Mouse (Mus musculus) embryonic facial prominence, embryonic 11.5 days (tissue): ENCODE data around the gene Lima1. TPM values are rescaled to one million over a fixed set of nuclear protein-coding genes. Genes with fewer than 3 reads are reported as not detected.

Experiments
- ATAC-seq: fragments of 200-750 bp; cut with Nextera tagmentation; replicated peaks from 2 replicates; pipeline ENCODE4 v1.8.0; 2017; ENCODE audit warnings: low read depth; ENCODE audit not compliant: insufficient number of reproducible peaks, low FRiP score, low TSS enrichment
- DNase-seq: peaks from one replicate; pipeline ENCODE4 v3.0.0-alpha.2; 2015; ENCODE audit warnings: low spot score
- H3K27ac ChIP-seq: fragments of 300-500 bp; sonication (generic); replicated peaks from 2 replicates; pipeline ENCODE4 v1.5.1; 2014; ENCODE audit warnings: mild to moderate bottlenecking, low read depth, low read length, control low read depth
- H3K27me3 ChIP-seq: fragments of 300-500 bp; sonication (generic); 2 replicates; pipeline ENCODE4 v1.6.1; 2014; ENCODE audit warnings: mild to moderate bottlenecking, low read length, moderate library complexity, mixed read lengths; ENCODE audit not compliant: control insufficient read depth, insufficient read depth
- H3K36me3 ChIP-seq: fragments of 300-500 bp; sonication (generic); replicated peaks from 2 replicates; pipeline ENCODE4 v1.6.1; 2014; ENCODE audit warnings: low read depth, mild to moderate bottlenecking, low read length, moderate library complexity, mixed read lengths; ENCODE audit not compliant: control insufficient read depth, insufficient read depth
- H3K4me1 ChIP-seq: fragments of 300-500 bp; sonication (generic); 2 replicates; pipeline ENCODE4 v1.6.1; 2014; ENCODE audit warnings: low read length, mixed read lengths; ENCODE audit not compliant: control insufficient read depth, insufficient read depth
- H3K4me2 ChIP-seq: fragments of 300-500 bp; sonication (generic); 2 replicates; pipeline ENCODE4 v1.6.1; 2014; ENCODE audit warnings: low read depth, mild to moderate bottlenecking, control low read depth, low read length, moderate library complexity
- H3K4me3 ChIP-seq: fragments of 300-500 bp; sonication (generic); 2 replicates; pipeline ENCODE4 v1.5.1; 2014; ENCODE audit warnings: low read depth, low read length, control low read depth
- H3K9ac ChIP-seq: fragments of 300-500 bp; sonication (generic); replicated peaks from 2 replicates; pipeline ENCODE4 v1.6.1; 2014; ENCODE audit warnings: mild to moderate bottlenecking, control low read depth, low read length
- H3K9me3 ChIP-seq: fragments of 300-500 bp; sonication (generic); replicated peaks from 2 replicates; pipeline ENCODE4 v1.6.1; 2016; ENCODE audit warnings: mild to moderate bottlenecking, low read length, inconsistent platforms, mixed read lengths; ENCODE audit not compliant: control insufficient read depth
- WGBS: fragments of 180-500 bp; shearing (Covaris S2); extraction: QIAGEN DNeasy Blood & Tissue Kit; methylation state at CpG from one replicate; pipeline ENCODE4 v1.1.7; 2014; 5-methylcytosine and 5-hydroxymethylcytosine counted together
- polyA plus RNA-seq: library from polyadenylated mRNA; unstranded; fragments of >200 nt; fragmentation: Nextera tagmentation; extraction: Ambion mirVana; gene quantifications from 2 replicates; pipeline ENCODE4 v1.2.1, GENCODE M21; 2014

Gene Lima1
- polyA plus RNA-seq, 1 experiment from 2014 or later, result 80.8 TPM

DNA sequence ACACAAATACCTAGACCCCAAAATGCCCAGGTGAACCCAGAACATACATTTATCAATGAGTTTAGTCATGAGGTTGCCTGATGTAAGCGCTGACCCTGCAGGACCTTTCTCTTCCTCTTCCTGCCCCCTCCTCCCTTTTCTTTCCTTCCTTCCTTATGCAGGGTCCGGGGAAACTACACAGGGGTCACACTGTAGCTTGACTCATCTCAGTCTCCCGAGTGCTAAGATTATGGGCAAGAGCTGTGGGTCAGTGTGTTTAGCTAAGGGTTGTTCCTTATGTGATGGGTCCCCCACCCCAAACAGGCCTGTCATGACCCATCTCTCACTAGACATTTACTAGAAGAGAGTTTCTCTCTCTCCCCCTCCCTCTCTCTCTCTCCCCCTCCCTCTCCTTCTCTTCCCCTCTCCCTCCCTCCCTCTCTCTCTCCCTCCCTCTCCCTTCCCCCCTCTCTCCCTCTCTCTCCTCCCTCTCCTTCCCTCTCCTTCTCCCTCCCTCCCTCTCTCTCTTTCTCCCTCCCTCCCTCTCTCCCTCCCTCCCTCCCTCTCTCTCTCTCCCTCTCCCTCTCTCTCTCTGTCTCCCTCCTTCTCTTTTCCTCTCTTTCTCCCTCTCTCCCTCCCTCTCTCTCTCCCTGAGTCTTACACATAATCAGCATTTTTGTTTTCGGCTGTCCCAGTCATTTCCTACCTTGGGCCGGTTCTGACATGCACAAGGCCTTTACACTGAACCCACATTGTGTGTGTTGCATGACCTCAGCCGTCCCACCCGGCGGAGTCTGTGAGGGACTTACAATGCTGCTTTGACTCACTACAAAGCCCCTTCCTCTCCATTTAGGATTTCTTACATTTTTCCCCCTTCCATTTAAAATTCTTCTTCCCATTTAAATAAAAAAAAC is 57.7 kb downstream of the Lima1 start:
- ATAC-seq (no peak), DNase-seq (peak; percentile 67)
- WGBS, result 10% methylated on average over 8 of the region's 8 CpGs
- H3K4me1 ChIP-seq, result no peaks in the 10 kb centered on the region
- peaks cover 3% of the 10 kb centered on the region for H3K36me3 ChIP-seq
- H3K27ac ChIP-seq, result peak overlapping the region; percentile 97
- peak overlapping the region; percentile 53 for H3K9ac ChIP-seq
- peak overlapping the region; percentile 55 for H3K4me2 ChIP-seq
- 0 out of 2 replicates have a peak, but pooled peaks cover 2% of the 10 kb centered on the region for H3K9me3 ChIP-seq
- H3K27me3 ChIP-seq, result no peaks in the 10 kb centered on the region
- peak overlapping the region; percentile 64 for H3K4me3 ChIP-seq

GRCm38 (mm10) chr15:99815999-99816398 is 59.3 kb downstream of the Lima1 start:
- whole genome bisulfite sequencing, result 94% methylated on average over 4 of the region's 4 CpGs
- ATAC-seq (no peak), DNase-seq (no peak)
- Histone ChIP-seq H3K27me3 (no peaks in the 10 kb centered on the region), H3K9me3 (0 out of 2 replicates have a peak, but pooled peaks cover 2% of the 10 kb centered on the region), H3K36me3 (peaks cover 3% of the 10 kb centered on the region), H3K4me1 (no peaks in the 10 kb centered on the region), H3K9ac (no peak overlapping the region), H3K27ac (no peak overlapping the region), H3K4me3 (no peak overlapping the region), H3K4me2 (no peak overlapping the region)

- no peak overlapping the region for H3K9ac ChIP-seq
- DNase-seq, result no peak
- H3K9me3 ChIP-seq, result 0 out of 2 replicates have a peak, but pooled peaks cover 2% of the 10 kb centered on the region
- H3K4me1 ChIP-seq, result no peaks in the 10 kb centered on the region
- no peak overlapping the region for H3K4me3 ChIP-seq
- 94% methylated on average over 24 of the region's 24 CpGs for WGBS
- peaks cover 3% of the 10 kb centered on the region for H3K36me3 ChIP-seq
- no peaks in the 10 kb centered on the region for H3K27me3 ChIP-seq
- H3K4me2 ChIP-seq, result no peak overlapping the region
- no peak for ATAC-seq
- no peak overlapping the region for H3K27ac ChIP-seq
Measured at GRCm38 (mm10) chr15:99814554-99815260, 60.5 kb downstream of the Lima1 start.

GRCm38 (mm10) chr15:99813639-99814038 is 61.6 kb downstream of the Lima1 start:
- H3K4me1 ChIP-seq, result no peaks in the 10 kb centered on the region
- ATAC-seq (no peak), DNase-seq (no peak)
- 95% methylated on average over 6 of the region's 6 CpGs for WGBS
- H3K4me3 ChIP-seq, result no peak overlapping the region
- H3K9ac ChIP-seq, result no peak overlapping the region
- H3K27ac ChIP-seq, result no peak overlapping the region
- H3K4me2 ChIP-seq, result no peak overlapping the region
- peaks cover 3% of the 10 kb centered on the region for H3K36me3 ChIP-seq
- H3K27me3 ChIP-seq, result no peaks in the 10 kb centered on the region
- H3K9me3 ChIP-seq, result 0 out of 2 replicates have a peak, but pooled peaks cover 2% of the 10 kb centered on the region

DNA sequence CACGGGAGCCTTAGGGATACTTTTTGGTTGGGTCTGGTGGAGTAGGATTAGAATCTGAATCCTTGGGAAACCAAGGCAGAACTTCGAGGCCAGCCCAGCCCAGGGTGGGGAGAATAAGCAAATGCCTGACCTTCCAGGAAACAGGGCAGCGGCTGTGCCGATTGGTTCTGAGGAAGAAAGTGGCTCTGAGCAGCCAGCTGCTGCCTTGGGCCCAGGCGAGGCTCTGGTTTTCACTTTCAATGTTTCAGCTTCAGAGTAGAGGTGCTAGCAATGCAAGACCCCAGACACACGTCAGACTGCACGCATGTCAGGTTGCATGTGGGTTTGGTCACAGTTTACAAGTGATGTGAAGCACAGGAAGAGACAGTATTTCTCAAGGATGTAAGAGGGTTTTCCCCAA is 63.2 kb downstream of the Lima1 start:
- H3K27ac ChIP-seq, result no peak overlapping the region
- H3K4me1 ChIP-seq, result no peaks in the 10 kb centered on the region; the same call in 1 of the 2 replicates
- H3K4me2 ChIP-seq, result no peak overlapping the region
- no peak for ATAC-seq
- 0 out of 2 replicates have a peak, but pooled peaks cover 2% of the 10 kb centered on the region for H3K9me3 ChIP-seq
- H3K9ac ChIP-seq, result no peak overlapping the region
- H3K4me3 ChIP-seq, result no peak overlapping the region
- H3K27me3 ChIP-seq, result no peaks in the 10 kb centered on the region
- WGBS, result 70% methylated on average over 7 of the region's 7 CpGs
- DNase-seq, result no peak
- peaks cover 3% of the 10 kb centered on the region for H3K36me3 ChIP-seq

DNA sequence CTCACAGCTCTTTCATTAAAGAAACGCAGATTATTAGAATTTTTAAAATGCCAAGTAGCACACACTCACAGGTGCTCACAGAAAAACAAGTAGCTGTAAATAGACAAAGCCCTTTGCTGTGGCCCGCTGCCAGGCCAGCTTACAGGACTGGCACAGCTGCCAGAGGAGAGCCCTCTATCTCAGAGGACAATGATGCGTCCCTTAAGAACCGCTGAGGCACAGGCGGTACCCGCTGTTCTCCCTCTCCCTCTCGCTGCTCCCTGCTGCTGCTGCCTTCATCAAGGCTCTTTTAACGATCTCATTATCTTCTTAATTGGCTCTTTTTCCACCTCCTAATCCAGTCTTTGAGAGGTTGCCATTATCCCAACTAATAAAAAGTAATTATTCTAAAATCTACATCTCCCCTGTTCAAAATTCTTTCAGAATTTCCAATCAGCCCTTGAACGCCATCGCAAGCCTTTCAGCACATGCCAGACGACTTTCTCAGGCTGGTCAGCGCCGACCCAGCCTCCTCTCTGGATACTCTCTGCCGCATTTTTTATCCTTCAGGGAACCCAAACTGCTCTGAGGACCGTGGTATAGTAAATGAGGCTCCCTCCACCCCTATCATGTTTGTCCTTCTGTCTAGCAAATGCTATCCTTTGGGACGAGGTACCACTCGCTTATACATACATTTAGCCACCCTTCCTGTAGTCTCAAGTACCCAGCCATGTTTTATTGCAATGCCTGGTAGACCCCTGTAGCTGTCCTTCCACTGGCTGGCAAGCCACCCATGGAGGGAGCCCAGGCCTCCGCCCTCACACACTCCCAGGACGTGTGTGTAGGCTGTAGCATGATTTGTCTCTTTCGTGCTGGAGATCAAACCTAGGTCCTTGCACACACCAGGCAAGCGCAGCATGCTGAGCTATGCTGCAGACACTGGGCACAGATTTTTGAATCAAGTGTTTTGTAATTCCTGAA is 67.2 kb downstream of the Lima1 start:
- ATAC-seq (no peak), DNase-seq (peak; percentile 26)
- WGBS, result 41% methylated on average over 21 of the region's 21 CpGs
- Histone ChIP-seq H3K27me3 (no peaks in the 10 kb centered on the region), H3K9ac (peak overlapping the region; percentile 22), H3K27ac (peak overlapping the region; percentile 28; the same call in 1 of the 2 replicates), H3K36me3 (peaks cover 7% of the 10 kb centered on the region; the same call in 1 of the 2 replicates), H3K4me1 (peaks cover 4% of the 10 kb centered on the region; the same call in 1 of the 2 replicates), H3K4me3 (no peak overlapping the region), H3K9me3 (no peaks in the 10 kb centered on the region), H3K4me2 (no peak overlapping the region)

DNA sequence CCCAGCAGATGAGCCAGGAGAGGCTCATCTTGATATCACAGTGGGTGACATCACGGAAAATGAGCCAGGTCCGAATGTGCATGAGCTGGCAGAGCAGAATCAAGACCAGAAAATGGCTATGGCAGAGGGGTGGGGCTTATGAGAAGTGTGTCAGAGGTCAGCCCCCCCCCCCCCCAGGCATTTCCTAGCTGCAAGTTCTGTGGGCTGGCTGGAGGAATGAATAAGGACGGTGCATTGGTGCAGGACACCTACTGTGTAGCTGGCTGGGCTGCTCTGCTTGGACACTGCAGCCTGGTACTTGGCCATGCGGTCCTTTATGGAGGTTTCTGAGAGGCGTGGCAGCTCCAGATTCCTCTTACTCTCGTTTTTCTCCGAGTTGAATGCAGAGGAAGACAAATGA is 69.1 kb downstream of the Lima1 start:
- Histone ChIP-seq H3K27ac (no peak overlapping the region), H3K27me3 (no peaks in the 10 kb centered on the region), H3K9me3 (no peaks in the 10 kb centered on the region), H3K4me3 (no peak overlapping the region), H3K36me3 (peaks cover 7% of the 10 kb centered on the region; the same call in 1 of the 2 replicates), H3K9ac (no peak overlapping the region), H3K4me1 (peaks cover 4% of the 10 kb centered on the region; the same call in 1 of the 2 replicates), H3K4me2 (no peak overlapping the region)
- no peak for DNase-seq
- 36% methylated on average over 7 of the region's 7 CpGs for WGBS
- no peak for ATAC-seq
